Mouse (Mus musculus) liver, adult 2 months (tissue): ENCODE measurements around the gene D10Jhu81e.

ENCODE experiments used
- CTCF ChIP-seq: fragments of 200-500 bp; IDR thresholded peaks from 2 replicates; pipeline ENCODE4 v1.5.1; 2011; ENCODE audit warnings: low read depth, low read length, control low read depth
- POLR2A ChIP-seq: fragments of 200-500 bp; IDR thresholded peaks from 2 replicates; pipeline ENCODE4 v1.6.1; 2011; ENCODE audit warnings: low read length, control low read depth; ENCODE audit not compliant: insufficient read depth; ENCODE audit errors: extremely low read depth

GRCm38 (mm10) chr10:78115153-78115552, 54.4 kb downstream of the D10Jhu81e start:
- TF ChIP-seq POLR2A (no peak), CTCF (no peak)
